Mouse (Mus musculus) midbrain, embryonic 12.5 days (tissue): Measurements from ENCODE around the gene Immt. TPM values are rescaled to one million over a fixed set of nuclear protein-coding genes. Genes with fewer than 3 reads are reported as not detected.
A peak's percentile ranks its signal among the peaks of the same experiment; 100 is the strongest.
"Not testable (repeated sequence)": the region's sequence is repeated elsewhere in the genome, so short reads cannot be mapped to it uniquely, and the experiment has no call there.

Experiments used
- ATAC-seq: fragments of 200-750 bp; cut with Nextera tagmentation; 2 replicates; pipeline ENCODE4 v1.8.0; 2017; ENCODE audit warnings: low read depth, moderate TSS enrichment, moderate library complexity; ENCODE audit not compliant: low FRiP score
- H3K27ac ChIP-seq: fragments of 300-500 bp; sonication (generic); replicated peaks from 2 replicates; pipeline ENCODE4 v1.5.1; 2016; ENCODE audit warnings: mild to moderate bottlenecking
- H3K27me3 ChIP-seq: fragments of 300-500 bp; sonication (generic); 2 replicates; pipeline ENCODE4 v1.6.1; 2016; ENCODE audit warnings: mild to moderate bottlenecking
- H3K36me3 ChIP-seq: fragments of 300-500 bp; sonication (generic); 2 replicates; pipeline ENCODE4 v1.6.1; 2016
- H3K4me1 ChIP-seq: fragments of 300-500 bp; sonication (generic); 2 replicates; pipeline ENCODE4 v1.6.1; 2016
- H3K4me2 ChIP-seq: fragments of 300-500 bp; sonication (generic); replicated peaks from 2 replicates; pipeline ENCODE4 v1.6.1; 2016; ENCODE audit warnings: mild to moderate bottlenecking, moderate library complexity
- H3K4me3 ChIP-seq: fragments of 300-500 bp; sonication (generic); 2 replicates; pipeline ENCODE4 v1.5.1; 2016; ENCODE audit warnings: mild to moderate bottlenecking
- H3K9ac ChIP-seq: fragments of 300-500 bp; sonication (generic); replicated peaks from 2 replicates; pipeline ENCODE4 v1.6.1; 2016; ENCODE audit warnings: mild to moderate bottlenecking, moderate library complexity
- H3K9me3 ChIP-seq: fragments of 300-500 bp; sonication (generic); 2 replicates; pipeline ENCODE4 v1.6.1; 2016; ENCODE audit warnings: mild to moderate bottlenecking
- WGBS: fragments of 180-500 bp; shearing (Covaris S2); methylation state at CpG from one replicate; pipeline ENCODE4 v1.1.7; 2016; 5-methylcytosine and 5-hydroxymethylcytosine counted together
- polyA plus RNA-seq: library from polyadenylated mRNA; unstranded; fragments of >200 nt; fragmentation: Nextera tagmentation; extraction: Ambion mirVana; gene quantifications from 2 replicates; pipeline ENCODE4 v1.2.1, GENCODE M21; 2016

Gene Immt
- polyA plus RNA-seq, 1 experiment from 2014 or later: 168 TPM

DNA sequence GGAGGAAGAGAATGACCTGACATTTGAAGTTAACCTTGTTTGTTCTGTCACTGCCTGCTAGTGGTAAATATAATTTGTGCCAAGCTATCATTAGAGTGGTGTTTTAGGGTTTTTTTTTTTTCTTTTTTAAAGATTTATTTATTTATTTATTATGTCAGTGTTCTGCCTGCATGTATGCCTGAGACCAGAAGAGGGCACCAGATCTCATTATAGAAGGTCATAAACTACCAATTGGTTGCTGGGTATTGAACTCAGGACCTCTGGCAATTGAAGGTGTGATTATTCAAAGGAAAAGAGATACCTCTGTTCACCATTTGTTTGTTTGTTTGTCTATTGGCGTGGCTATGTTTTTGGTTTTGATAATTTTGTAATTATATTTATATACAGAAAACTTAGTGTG, 37.7 kb downstream of the Immt start:
- Histone ChIP-seq H3K9ac (no peak overlapping the region), H3K4me1 (no peaks in the 10 kb centered on the region), H3K36me3 (peaks cover 78% of the 10 kb centered on the region), H3K27ac (no peak overlapping the region), H3K4me3 (no peak overlapping the region), H3K9me3 (no peaks in the 10 kb centered on the region), H3K4me2 (no peak overlapping the region), H3K27me3 (no peaks in the 10 kb centered on the region)
- 96% methylated on average over 1 of the region's 1 CpGs for WGBS
- ATAC-seq: no peak

DNA sequence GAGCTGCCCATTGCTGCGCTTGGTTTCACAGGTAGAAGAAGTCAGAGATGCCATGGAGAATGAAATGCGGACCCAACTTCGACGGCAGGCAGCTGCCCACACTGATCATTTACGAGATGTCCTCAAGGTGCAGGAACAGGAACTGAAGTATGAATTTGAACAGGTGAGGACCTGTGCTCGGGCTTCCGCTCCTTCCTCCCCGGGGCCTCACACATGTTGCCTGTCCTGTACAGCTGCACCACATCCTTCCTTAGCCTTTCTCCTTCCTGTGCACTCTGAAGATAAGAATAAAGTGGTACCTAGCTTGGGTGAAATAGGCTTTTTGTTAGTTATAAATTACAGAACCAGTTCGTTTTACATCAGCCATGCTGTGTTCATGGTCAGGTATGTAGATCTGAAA, 40.3 kb downstream of the Immt start:
- H3K9me3 ChIP-seq: no peaks in the 10 kb centered on the region
- WGBS: 95% methylated on average over 9 of the region's 9 CpGs
- peaks cover 76% of the 10 kb centered on the region for H3K36me3 ChIP-seq
- H3K4me1 ChIP-seq: no peaks in the 10 kb centered on the region
- no peak overlapping the region for H3K4me2 ChIP-seq
- H3K4me3 ChIP-seq: no peak overlapping the region
- no peak overlapping the region for H3K27ac ChIP-seq
- H3K9ac ChIP-seq: no peak overlapping the region
- no peaks in the 10 kb centered on the region for H3K27me3 ChIP-seq
- ATAC-seq: no peak

DNA sequence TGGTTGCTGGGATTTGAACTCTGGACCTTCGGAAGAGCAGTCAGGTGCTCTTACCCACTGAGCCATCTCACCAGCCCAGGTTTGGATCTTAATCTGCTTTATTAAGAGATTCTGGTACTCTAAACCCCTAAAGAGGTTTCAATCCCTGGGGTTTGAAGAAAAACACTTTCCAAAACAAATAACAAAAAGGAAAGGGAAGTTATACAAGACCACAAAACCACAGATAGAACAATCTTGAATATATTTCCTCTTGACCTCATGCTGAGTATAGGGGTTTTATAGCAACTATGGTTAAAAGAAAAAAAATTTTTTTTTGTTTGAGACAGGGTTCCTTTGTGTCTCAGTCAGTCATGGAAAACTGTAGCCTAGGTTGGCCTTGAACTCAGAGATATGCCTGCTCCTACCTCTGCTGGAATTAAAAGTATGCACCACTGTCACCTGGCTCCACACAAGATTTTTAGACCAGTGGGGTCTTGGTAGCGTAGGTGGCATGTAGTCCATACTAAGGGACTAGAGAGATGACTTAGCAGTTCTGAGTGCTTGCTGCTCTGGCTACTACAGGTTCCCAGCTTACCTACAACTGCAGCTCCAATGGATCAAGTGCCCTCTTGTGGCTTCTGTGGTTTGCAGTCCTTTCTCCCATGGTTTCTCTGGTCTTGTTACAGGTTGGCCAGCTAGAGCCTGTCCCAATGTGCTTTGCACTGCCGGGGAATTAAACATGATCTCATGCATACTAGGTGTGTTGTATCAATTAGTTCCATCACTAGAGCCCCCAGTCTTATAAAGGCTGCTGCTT, 47.0 kb downstream of the Immt start:
- no peak for ATAC-seq
- Histone ChIP-seq H3K27me3 (no peaks in the 10 kb centered on the region), H3K4me1 (no peaks in the 10 kb centered on the region), H3K4me3 (no peak overlapping the region), H3K4me2 (no peak overlapping the region), H3K9me3 (no peaks in the 10 kb centered on the region), H3K36me3 (peaks cover 85% of the 10 kb centered on the region), H3K27ac (no peak overlapping the region), H3K9ac (no peak overlapping the region)
- WGBS: 95% methylated on average over 3 of the region's 3 CpGs

- H3K9ac ChIP-seq: no peak overlapping the region
- H3K4me1 ChIP-seq: no peaks in the 10 kb centered on the region
- no peaks in the 10 kb centered on the region for H3K27me3 ChIP-seq
- no peak overlapping the region for H3K4me3 ChIP-seq
- ATAC-seq: no peak
- no peak overlapping the region for H3K4me2 ChIP-seq
- no peak overlapping the region for H3K27ac ChIP-seq
- H3K36me3 ChIP-seq: peaks cover 93% of the 10 kb centered on the region
- 92% methylated on average over 4 of the region's 4 CpGs for WGBS
- H3K9me3 ChIP-seq: no peaks in the 10 kb centered on the region
Observed at GRCm38 (mm10) chr6:71893263-71893662, 62.1 kb downstream of the Immt start.

DNA sequence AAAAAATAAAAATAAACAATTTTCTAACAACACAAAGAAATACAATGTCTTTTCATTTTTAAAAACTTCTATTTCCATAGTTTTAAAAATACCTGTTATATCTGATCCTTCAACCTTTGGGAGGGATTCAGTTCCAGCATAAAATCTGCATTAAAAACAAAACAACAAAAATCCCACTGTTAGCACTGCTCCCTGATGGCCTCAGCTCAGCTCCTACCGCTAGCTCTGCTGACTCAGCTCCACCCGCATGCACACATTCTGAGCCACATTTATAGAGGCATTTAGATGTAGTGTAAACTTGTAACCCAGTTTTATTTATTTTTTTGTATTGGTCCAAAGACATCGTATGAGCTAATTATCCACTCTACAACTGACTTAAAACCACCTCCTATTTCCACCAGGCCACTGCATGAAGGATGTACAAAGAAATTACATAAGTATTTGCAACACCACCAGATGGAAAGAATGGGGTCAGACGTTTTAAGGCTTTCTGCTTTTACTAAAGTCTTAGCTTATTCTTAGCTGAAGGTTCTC, 76.6 kb downstream of the Immt start:
- Histone ChIP-seq H3K4me1 (peaks cover 9% of the 10 kb centered on the region; the same call in 1 of the 2 replicates), H3K4me3 (peak overlapping the region; percentile 79), H3K27ac (no peak overlapping the region), H3K36me3 (peaks cover 44% of the 10 kb centered on the region), H3K9me3 (no peaks in the 10 kb centered on the region), H3K27me3 (no peaks in the 10 kb centered on the region), H3K4me2 (peak overlapping the region; percentile 64), H3K9ac (peak overlapping the region; percentile 69)
- no peak for ATAC-seq
- WGBS: 10% methylated on average over 4 of the region's 4 CpGs

DNA sequence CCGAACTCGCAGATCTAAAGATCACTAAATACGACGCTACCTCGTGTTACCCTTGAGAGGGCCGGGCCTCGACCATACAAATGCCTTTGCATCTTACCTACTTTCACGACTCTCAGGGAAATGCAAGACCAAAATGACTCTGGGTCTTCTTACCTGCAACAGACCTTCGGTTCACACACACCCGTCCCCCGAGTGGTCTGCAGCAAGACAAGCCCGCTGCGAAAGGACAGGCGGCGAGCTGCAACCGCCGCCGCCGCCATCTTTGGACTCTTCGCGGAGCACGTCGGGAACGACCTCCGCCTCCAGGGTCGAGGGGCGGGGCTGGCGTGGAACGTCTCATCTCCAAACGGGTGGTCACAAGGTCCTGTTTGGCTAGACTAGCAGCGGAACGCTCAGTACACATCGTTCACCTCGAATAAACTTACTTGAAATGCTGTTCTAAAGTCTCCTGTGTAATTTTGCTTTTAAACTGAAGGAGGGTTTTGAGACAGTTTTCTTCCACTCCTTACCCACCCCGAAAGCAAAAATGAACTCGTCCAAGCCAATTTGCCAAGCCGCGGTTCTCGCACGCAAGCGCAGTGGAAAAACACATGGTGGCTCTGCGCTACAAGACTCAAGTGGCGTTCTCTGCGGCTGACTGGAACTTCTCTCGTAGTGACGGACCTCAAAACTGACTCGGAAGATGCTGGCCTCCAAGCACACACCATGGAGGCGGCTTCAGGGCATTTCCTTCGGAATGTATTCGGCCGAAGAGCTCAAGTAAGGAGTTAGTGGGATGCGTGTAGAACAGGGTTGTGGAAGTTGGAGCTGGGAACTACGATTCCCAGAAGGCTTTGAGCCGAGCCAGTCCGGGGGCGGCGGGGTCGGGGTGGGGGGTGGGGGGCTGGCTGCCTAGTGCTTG, 77.6 kb downstream of the Immt start, which contains the start of the genes Ptcd3 and Polr1a:
TSS of gene Ptcd3 (minus strand) at position 270 of the 901 bp plus-strand sequence.
TSS of gene Polr1a (plus strand) at position 573 of the 901 bp plus-strand sequence.
- Histone ChIP-seq H3K27me3 (no peaks in the 10 kb centered on the region), H3K27ac (peak within 1 kb of the TSS; percentile 52; the same call in 1 of the 2 replicates), H3K9me3 (no peaks in the 10 kb centered on the region), H3K9ac (peak within 1 kb of the TSS; percentile 69), H3K36me3 (peaks cover 37% of the 10 kb centered on the region), H3K4me1 (peaks cover 9% of the 10 kb centered on the region; the same call in 1 of the 2 replicates), H3K4me3 (peak within 1 kb of the TSS; percentile 79), H3K4me2 (peak within 1 kb of the TSS; percentile 64)
- ATAC-seq: peak; percentile 92
- WGBS: under 1% methylated on average over 58 of the region's 58 CpGs

- H3K9me3 ChIP-seq: no peaks in the 10 kb centered on the region
- peaks cover 9% of the 10 kb centered on the region; the same call in 1 of the 2 replicates for H3K4me1 ChIP-seq
- peak overlapping the region; percentile 69 for H3K9ac ChIP-seq
- peak; percentile 28; the same call in 1 of the 2 replicates for ATAC-seq
- peaks cover 37% of the 10 kb centered on the region for H3K36me3 ChIP-seq
- H3K4me3 ChIP-seq: peak overlapping the region; percentile 79
- no peak overlapping the region for H3K27ac ChIP-seq
- 30% methylated on average over 10 of the region's 10 CpGs for WGBS
- H3K4me2 ChIP-seq: peak overlapping the region; percentile 64
- H3K27me3 ChIP-seq: no peaks in the 10 kb centered on the region
Observed at GRCm38 (mm10) chr6:71909384-71909783, 78.3 kb downstream of the Immt start.

DNA sequence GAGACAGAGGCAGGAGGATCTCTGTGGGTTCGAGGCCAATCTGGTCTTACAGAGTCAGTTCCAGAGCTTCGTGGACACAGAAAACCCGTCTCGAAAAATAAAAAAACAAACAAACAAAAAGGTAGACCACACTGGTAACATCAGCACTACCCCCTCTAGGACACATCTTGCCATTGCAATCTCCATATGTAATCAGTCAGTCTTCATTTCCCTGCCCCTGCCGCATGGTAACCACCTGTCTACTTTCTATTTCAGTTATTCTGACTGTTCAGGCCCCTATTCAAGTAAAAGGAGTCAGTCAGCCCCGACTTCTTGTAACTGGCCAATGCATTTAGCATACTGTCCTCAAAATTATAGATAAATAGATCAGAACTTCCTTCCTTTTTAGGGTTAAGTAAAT, 78.7 kb downstream of the Immt start:
- H3K36me3 ChIP-seq: peaks cover 35% of the 10 kb centered on the region
- peaks cover 9% of the 10 kb centered on the region; the same call in 1 of the 2 replicates for H3K4me1 ChIP-seq
- 88% methylated on average over 6 of the region's 6 CpGs for WGBS
- ATAC-seq: no peak
- no peaks in the 10 kb centered on the region for H3K27me3 ChIP-seq
- peak overlapping the region; percentile 64 for H3K4me2 ChIP-seq
- peak overlapping the region; percentile 79 for H3K4me3 ChIP-seq
- no peaks in the 10 kb centered on the region for H3K9me3 ChIP-seq
- no peak overlapping the region for H3K27ac ChIP-seq
- H3K9ac ChIP-seq: no peak overlapping the region

DNA sequence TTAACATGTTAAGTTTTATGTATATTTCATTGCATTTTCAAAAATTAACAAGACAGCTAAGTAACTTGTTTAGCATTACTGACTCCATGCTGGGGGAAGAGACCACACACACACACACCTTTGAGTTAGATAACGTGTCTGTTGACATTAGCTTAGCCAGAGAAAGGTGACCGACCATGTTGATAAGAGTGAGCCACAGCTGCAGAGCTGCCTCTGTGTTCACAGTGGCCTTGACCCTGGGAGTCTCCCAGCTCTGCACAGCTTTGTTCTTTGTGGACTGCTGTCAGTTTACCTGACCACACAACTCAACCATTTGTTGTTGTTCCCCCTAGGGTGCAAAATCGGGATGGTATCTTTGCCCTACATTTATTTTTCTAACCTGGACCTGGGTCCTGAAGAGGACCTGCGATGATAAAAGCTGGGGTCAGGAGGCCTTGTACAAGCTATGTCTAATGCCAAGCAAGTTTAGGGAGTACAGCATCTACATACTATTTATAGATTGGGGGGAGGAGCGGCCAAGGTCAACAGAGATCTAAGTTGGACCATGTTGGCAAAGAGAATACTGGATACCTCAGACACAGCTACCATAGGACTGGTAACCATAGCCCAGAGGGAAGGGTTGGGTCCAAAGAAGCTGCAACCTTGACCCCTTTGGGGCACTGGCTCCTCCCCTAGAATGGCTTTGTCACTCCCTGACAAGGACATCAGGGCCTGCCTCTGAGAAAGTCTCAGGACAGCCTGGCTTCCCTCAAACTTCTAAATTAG, 80.7 kb downstream of the Immt start:
- peaks cover 7% of the 10 kb centered on the region; the same call in 1 of the 2 replicates for H3K4me1 ChIP-seq
- no peaks in the 10 kb centered on the region for H3K9me3 ChIP-seq
- H3K4me2 ChIP-seq: no peak overlapping the region
- WGBS: 85% methylated on average over 5 of the region's 5 CpGs
- no peak overlapping the region for H3K27ac ChIP-seq
- H3K27me3 ChIP-seq: no peaks in the 10 kb centered on the region
- H3K4me3 ChIP-seq: no peak overlapping the region
- no peak overlapping the region for H3K9ac ChIP-seq
- no peak for ATAC-seq
- peaks cover 35% of the 10 kb centered on the region for H3K36me3 ChIP-seq

GRCm38 (mm10) chr6:71920752-71921151, 89.6 kb downstream of the Immt start:
- H3K9me3 ChIP-seq: no peaks in the 10 kb centered on the region
- H3K9ac ChIP-seq: no peak overlapping the region
- H3K4me1 ChIP-seq: no peaks in the 10 kb centered on the region
- H3K36me3 ChIP-seq: peaks cover 79% of the 10 kb centered on the region
- WGBS: 98% methylated on average over 7 of the region's 7 CpGs
- H3K27me3 ChIP-seq: no peaks in the 10 kb centered on the region
- H3K27ac ChIP-seq: no peak overlapping the region
- no peak overlapping the region for H3K4me2 ChIP-seq
- H3K4me3 ChIP-seq: no peak overlapping the region
- ATAC-seq: no peak

DNA sequence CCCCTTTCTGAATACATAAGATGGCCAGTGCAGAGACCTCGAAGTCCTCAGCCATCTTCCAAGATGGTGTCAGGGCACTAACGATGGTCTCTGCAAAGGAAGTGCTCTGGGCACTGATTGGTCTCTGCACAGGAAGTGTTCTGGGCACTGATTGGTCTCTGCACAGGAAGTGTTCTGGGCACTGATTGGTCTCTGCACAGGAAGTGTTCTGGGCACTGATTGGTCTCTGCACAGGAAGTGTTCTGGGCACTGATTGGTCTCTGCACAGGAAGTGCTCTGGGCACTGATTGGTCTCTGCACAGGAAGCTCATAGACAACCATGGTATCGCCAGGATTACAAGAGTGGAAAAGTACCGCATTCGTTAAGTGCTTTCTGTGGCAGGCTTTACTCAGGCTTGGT, 94.1 kb downstream of the Immt start:
- H3K27ac ChIP-seq, H3K9ac ChIP-seq, ATAC-seq, H3K9me3 ChIP-seq, H3K4me1 ChIP-seq, H3K27me3 ChIP-seq, H3K4me2 ChIP-seq, H3K4me3 ChIP-seq: not testable (repeated sequence)
- peaks cover 68% of the 10 kb centered on the region for H3K36me3 ChIP-seq
- 88% methylated on average over 5 of the region's 5 CpGs for WGBS
